Mouse (Mus musculus) cerebellum, adult 2 months (tissue): ENCODE measurements around the gene Tbc1d22a.

Source experiments
- CTCF ChIP-seq: fragments of 200-500 bp; IDR thresholded peaks from 2 replicates; pipeline ENCODE4 v1.5.1; 2011; ENCODE audit warnings: low read depth, mild to moderate bottlenecking, control low read depth, low read length, moderate library complexity, borderline replicate concordance; ENCODE audit not compliant: insufficient read depth
- POLR2A ChIP-seq: fragments of 200-500 bp; IDR thresholded peaks from 2 replicates; pipeline ENCODE4 v1.6.1; 2011; ENCODE audit warnings: low read length, control low read depth, borderline replicate concordance; ENCODE audit not compliant: insufficient read depth

DNA sequence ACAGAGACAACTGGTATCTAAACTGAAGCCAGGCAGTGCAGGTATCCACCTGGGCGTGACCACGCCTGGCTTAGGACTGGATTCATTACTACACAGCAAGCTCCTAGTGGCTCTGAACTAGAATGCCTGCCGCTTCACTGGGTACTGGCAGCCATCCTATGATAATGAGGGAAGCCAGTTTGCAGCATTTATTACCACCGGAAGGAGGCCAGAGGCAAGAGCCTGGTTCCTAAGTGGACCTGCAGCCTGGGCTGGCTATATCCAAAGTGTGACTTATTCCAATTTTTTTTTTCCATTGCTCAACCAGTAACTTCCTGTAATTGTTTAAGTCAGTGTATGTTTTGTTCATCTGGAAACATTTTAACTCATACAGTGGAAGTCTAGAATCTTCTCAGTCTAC, 7.9 kb upstream of the Tbc1d22a start:
- TF ChIP-seq POLR2A (no peak), CTCF (no peak)
